Mouse (Mus musculus) liver, postnatal 0 days (tissue): ENCODE measurements around the gene Enpp7. TPM values are rescaled to one million over a fixed set of nuclear protein-coding genes. Genes with fewer than 3 reads are reported as not detected.

Source experiments
- ATAC-seq: fragments of 200-750 bp; cut with Nextera tagmentation; 2 replicates; pipeline ENCODE4 v1.8.0; 2017; ENCODE audit warnings: mild to moderate bottlenecking, moderate library complexity
- DNase-seq: peaks from one replicate; pipeline ENCODE4 v3.0.0-alpha.2; 2016
- H3K27ac ChIP-seq: fragments of 300-500 bp; sonication (generic); 2 replicates; pipeline ENCODE4 v1.5.1; 2014; ENCODE audit warnings: antibody characterized with exemption, moderate library complexity, mild to moderate bottlenecking, low read depth
- H3K27me3 ChIP-seq: fragments of 300-500 bp; sonication (generic); 2 replicates; pipeline ENCODE4 v1.6.1; 2014; ENCODE audit warnings: low read length, control low read depth, mixed read lengths; ENCODE audit not compliant: insufficient read depth
- H3K36me3 ChIP-seq: fragments of 300-500 bp; sonication (generic); replicated peaks from 2 replicates; pipeline ENCODE4 v1.6.1; 2014; ENCODE audit warnings: mild to moderate bottlenecking, control low read depth, low read length, moderate library complexity, mixed read lengths; ENCODE audit not compliant: insufficient read depth
- H3K4me1 ChIP-seq: fragments of 300-500 bp; sonication (generic); 2 replicates; pipeline ENCODE4 v1.6.1; 2014; ENCODE audit warnings: antibody characterized with exemption, mild to moderate bottlenecking, control low read depth; ENCODE audit not compliant: insufficient read depth
- H3K4me2 ChIP-seq: fragments of 300-500 bp; sonication (generic); 2 replicates; pipeline ENCODE4 v1.6.1; 2014; ENCODE audit warnings: low read depth, mild to moderate bottlenecking, low read length, moderate library complexity, mixed read lengths
- H3K4me3 ChIP-seq: fragments of 300-500 bp; sonication (generic); 2 replicates; pipeline ENCODE4 v1.5.1; 2014; ENCODE audit warnings: low read depth, low read length
- H3K9ac ChIP-seq: fragments of 300-500 bp; sonication (generic); replicated peaks from 2 replicates; pipeline ENCODE4 v1.6.1; 2014; ENCODE audit warnings: mild to moderate bottlenecking, moderate library complexity
- H3K9me3 ChIP-seq: fragments of 300-500 bp; sonication (generic); 2 replicates; pipeline ENCODE4 v1.6.1; 2016; ENCODE audit warnings: mild to moderate bottlenecking, control low read depth, low read length, mixed read lengths
- CTCF ChIP-seq: sonication (generic); IDR thresholded peaks from 2 replicates; pipeline ENCODE4 v1.5.1; 2016; ENCODE audit warnings: antibody characterized with exemption, low read depth
- EP300 ChIP-seq: IDR thresholded peaks from 2 replicates; pipeline ENCODE4 v1.6.1; 2016; ENCODE audit warnings: antibody characterized with exemption, low read depth, mild to moderate bottlenecking
- WGBS: fragments of 180-500 bp; shearing (Covaris S2); extraction: QIAGEN DNeasy Blood & Tissue Kit; methylation state at CpG from one replicate; pipeline ENCODE4 v1.1.7; 2014; ENCODE audit not compliant: insufficient replicate concordance; 5-methylcytosine and 5-hydroxymethylcytosine counted together
- polyA plus RNA-seq: library from polyadenylated mRNA; unstranded; fragments of >200 nt; fragmentation: Nextera tagmentation; extraction: Ambion mirVana; gene quantifications from 2 replicates; pipeline ENCODE4 v1.2.1, GENCODE M21; 2015

The Enpp7 gene
- polyA plus RNA-seq, 1 experiment from 2014 or later = not detected

DNA sequence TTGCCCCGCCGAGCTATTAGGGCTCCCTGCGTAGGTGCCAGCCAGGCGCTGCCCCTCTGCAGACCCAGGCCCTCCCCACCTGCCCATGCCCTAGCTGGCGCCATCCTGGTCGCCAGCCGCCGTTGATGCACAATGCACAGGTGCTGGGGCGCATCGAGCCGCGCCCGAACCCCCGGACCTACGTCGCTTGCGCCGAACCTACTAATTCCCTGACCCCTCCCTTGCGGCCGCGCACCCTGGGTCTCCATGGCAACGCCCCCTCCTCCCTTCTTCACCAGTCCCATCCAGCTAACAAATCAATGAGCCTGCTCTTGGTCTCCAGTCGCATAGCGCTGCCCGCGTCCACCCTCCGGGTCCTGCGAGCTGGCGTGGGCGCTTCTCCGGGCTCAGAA, 53.3 kb downstream of the Enpp7 start:
- Histone ChIP-seq H3K4me1 (peaks cover 48% of the 10 kb centered on the region), H3K27ac (no peak overlapping the region), H3K4me3 (peak overlapping the region; percentile 67), H3K27me3 (peaks cover 81% of the 10 kb centered on the region), H3K9ac (peak overlapping the region; percentile 55; the same call in 1 of the 2 replicates), H3K9me3 (no peaks in the 10 kb centered on the region), H3K36me3 (no peaks in the 10 kb centered on the region; the same call in 1 of the 2 replicates), H3K4me2 (peak overlapping the region; percentile 97)
- WGBS = under 1% methylated on average over 28 of the region's 31 CpGs
- TF ChIP-seq CTCF = no peak
- DNase-seq (no peak), ATAC-seq (peak; percentile 22)

DNA sequence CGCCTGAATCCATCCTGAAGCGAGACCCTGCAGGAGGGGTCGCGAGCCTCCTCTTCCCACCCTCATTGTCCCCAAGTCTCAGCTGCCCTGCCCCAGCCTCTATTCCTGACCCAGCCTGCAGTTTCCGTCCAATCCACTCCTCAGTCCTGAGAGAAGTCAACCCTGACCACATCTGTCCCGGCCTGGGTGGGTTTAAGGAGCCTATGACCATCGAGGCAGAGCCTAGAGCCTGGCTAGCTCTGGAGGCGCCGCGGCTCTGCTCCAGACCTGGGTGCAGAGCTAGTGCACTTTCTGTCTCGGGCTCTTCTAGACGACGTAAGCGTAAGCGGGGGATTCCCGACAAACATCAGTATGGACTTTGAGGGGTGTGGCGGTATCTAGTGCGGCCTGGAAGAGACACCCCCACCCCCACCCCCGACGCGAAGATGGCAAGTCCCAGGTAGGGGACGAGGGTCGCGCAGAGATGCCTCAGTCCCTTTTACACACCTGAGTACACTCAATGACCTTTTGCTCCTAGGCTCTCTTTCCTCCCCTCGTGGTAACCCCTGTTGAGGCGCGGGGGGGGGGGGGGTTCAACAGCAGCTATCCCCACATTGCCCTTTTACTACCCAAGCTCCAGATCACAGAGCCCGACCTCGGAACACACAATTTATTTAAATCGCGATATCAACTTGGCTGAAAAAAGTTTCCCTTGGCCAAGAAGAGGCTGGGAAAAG, 53.9 kb downstream of the Enpp7 start:
- no peak for TF ChIP-seq CTCF
- no peak for TF ChIP-seq EP300
- ATAC-seq (no peak), DNase-seq (no peak)
- peak overlapping the region; percentile 67 for H3K4me3 ChIP-seq
- peaks cover 53% of the 10 kb centered on the region for H3K4me1 ChIP-seq
- WGBS = 2% methylated on average over 29 of the region's 31 CpGs
- peak overlapping the region; percentile 97 for H3K4me2 ChIP-seq
- H3K9me3 ChIP-seq = no peaks in the 10 kb centered on the region
- H3K36me3 ChIP-seq = no peaks in the 10 kb centered on the region; the same call in 1 of the 2 replicates
- H3K27me3 ChIP-seq = peaks cover 81% of the 10 kb centered on the region
- no peak overlapping the region for H3K27ac ChIP-seq
- 0 out of 2 replicates have a peak overlapping the region, but pooled peaks have one; percentile 55 for H3K9ac ChIP-seq

Other genes starting within 250 kb of the Enpp7 start
- gene Rbfox3, start 76.6 kb upstream of the Enpp7 start, polyA plus RNA-seq = 0.72 and 0.73 TPM in 2 replicates
- 1.9 and 2.0 TPM in 2 replicates for gene Cbx2, start 34.8 kb downstream of the Enpp7 start, polyA plus RNA-seq
- gene Cbx8, start 52.8 kb downstream of the Enpp7 start, polyA plus RNA-seq = 3.1 and 3.9 TPM in 2 replicates
- gene Cbx4, start 98.0 kb downstream of the Enpp7 start, polyA plus RNA-seq = 2.8 and 4.7 TPM in 2 replicates
- 1.0 and 1.5 TPM in 2 replicates for gene Tbc1d16, start 240.3 kb downstream of the Enpp7 start, polyA plus RNA-seq
- 0.89 and 0.95 TPM in 2 replicates for gene Ccdc40, start 240.4 kb downstream of the Enpp7 start, polyA plus RNA-seq